Mouse (Mus musculus): ENCODE results near the gene Micall2. TPM values are rescaled to one million over a fixed set of nuclear protein-coding genes. Genes with fewer than 3 reads are reported as not detected.

The Micall2 gene
- polyA plus RNA-seq, 1 experiment from 2014 or later = 5.7 TPM

GRCm38 (mm10) chr5:139668494-139668893 lies 67.6 kb downstream of the Micall2 start:
- H3K27ac ChIP-seq (replicated peaks; ENCODE audit: low read depth, low read length) = no peak overlapping the region
- ATAC-seq (replicated peaks; ENCODE audit: insufficient number of reproducible peaks, low FRiP score, low TSS enrichment, low read depth) (no peak; the same call in 1 of the 2 replicates), DNase-seq (ENCODE audit: low spot score) (peak; percentile 77)
- peaks cover 22% of the 10 kb centered on the region for H3K27me3 ChIP-seq (ENCODE audit: control insufficient read depth, insufficient read depth, low read length)
- no peaks in the 10 kb centered on the region for H3K36me3 ChIP-seq (replicated peaks; ENCODE audit: control insufficient read depth, insufficient read depth, low read depth, low read length)
- no peaks in the 10 kb centered on the region for H3K9me3 ChIP-seq (replicated peaks; ENCODE audit: control insufficient read depth, low read length)
- H3K4me1 ChIP-seq (ENCODE audit: control insufficient read depth, insufficient read depth, low read length) = no peaks in the 10 kb centered on the region
- H3K4me2 ChIP-seq (ENCODE audit: low read depth, low read length) = peak overlapping the region; percentile 13; the same call in 1 of the 2 replicates
- WGBS = under 1% methylated on average over 24 of the region's 24 CpGs
- H3K9ac ChIP-seq (replicated peaks; ENCODE audit: low read length) = no peak overlapping the region
- H3K4me3 ChIP-seq (ENCODE audit: low read depth, low read length) = no peak overlapping the region

GRCm38 (mm10) chr5:139666496-139666895 lies 69.6 kb downstream of the Micall2 start:
- peaks cover 19% of the 10 kb centered on the region for H3K27me3 ChIP-seq (ENCODE audit: control insufficient read depth, insufficient read depth, low read length)
- no peak overlapping the region for H3K4me3 ChIP-seq (ENCODE audit: low read depth, low read length)
- DNase-seq (ENCODE audit: low spot score) (no peak), ATAC-seq (replicated peaks; ENCODE audit: insufficient number of reproducible peaks, low FRiP score, low TSS enrichment, low read depth) (no peak)
- no peak overlapping the region for H3K9ac ChIP-seq (replicated peaks; ENCODE audit: low read length)
- H3K4me2 ChIP-seq (ENCODE audit: low read depth, low read length) = no peak overlapping the region
- no peaks in the 10 kb centered on the region for H3K9me3 ChIP-seq (replicated peaks; ENCODE audit: control insufficient read depth, low read length)
- no peak overlapping the region for H3K27ac ChIP-seq (replicated peaks; ENCODE audit: low read depth, low read length)
- H3K4me1 ChIP-seq (ENCODE audit: control insufficient read depth, insufficient read depth, low read length) = no peaks in the 10 kb centered on the region
- H3K36me3 ChIP-seq (replicated peaks; ENCODE audit: control insufficient read depth, insufficient read depth, low read depth, low read length) = no peaks in the 10 kb centered on the region
- WGBS = 52% methylated on average over 2 of the region's 2 CpGs

GRCm38 (mm10) chr5:139665375-139665774 lies 70.8 kb downstream of the Micall2 start:
- ATAC-seq (replicated peaks; ENCODE audit: insufficient number of reproducible peaks, low FRiP score, low TSS enrichment, low read depth) = no peak
- peaks cover 24% of the 10 kb centered on the region for H3K27me3 ChIP-seq (ENCODE audit: control insufficient read depth, insufficient read depth, low read length)
- H3K4me2 ChIP-seq (ENCODE audit: low read depth, low read length) = no peak overlapping the region
- no peaks in the 10 kb centered on the region for H3K9me3 ChIP-seq (replicated peaks; ENCODE audit: control insufficient read depth, low read length)
- no peak overlapping the region for H3K4me3 ChIP-seq (ENCODE audit: low read depth, low read length)
- H3K9ac ChIP-seq (replicated peaks; ENCODE audit: low read length) = no peak overlapping the region
- WGBS = 53% methylated on average over 3 of the region's 3 CpGs
- DNase-seq (ENCODE audit: low spot score) = no peak
- no peaks in the 10 kb centered on the region for H3K4me1 ChIP-seq (ENCODE audit: control insufficient read depth, insufficient read depth, low read length)
- H3K36me3 ChIP-seq (replicated peaks; ENCODE audit: control insufficient read depth, insufficient read depth, low read depth, low read length) = no peaks in the 10 kb centered on the region
- H3K27ac ChIP-seq (replicated peaks; ENCODE audit: low read depth, low read length) = no peak overlapping the region; the same call in 1 of the 2 replicates

GRCm38 (mm10) chr5:139661713-139662112 lies 74.4 kb downstream of the Micall2 start:
- DNase-seq (ENCODE audit: low spot score) (no peak), ATAC-seq (replicated peaks; ENCODE audit: insufficient number of reproducible peaks, low FRiP score, low TSS enrichment, low read depth) (no peak)
- no peak overlapping the region for H3K4me3 ChIP-seq (ENCODE audit: low read depth, low read length)
- 70% methylated on average over 7 of the region's 8 CpGs for WGBS
- H3K9me3 ChIP-seq (replicated peaks; ENCODE audit: control insufficient read depth, low read length) = no peaks in the 10 kb centered on the region
- no peaks in the 10 kb centered on the region for H3K36me3 ChIP-seq (replicated peaks; ENCODE audit: control insufficient read depth, insufficient read depth, low read depth, low read length)
- H3K27ac ChIP-seq (replicated peaks; ENCODE audit: low read depth, low read length) = no peak overlapping the region
- H3K27me3 ChIP-seq (ENCODE audit: control insufficient read depth, insufficient read depth, low read length) = peaks cover 22% of the 10 kb centered on the region
- H3K4me1 ChIP-seq (ENCODE audit: control insufficient read depth, insufficient read depth, low read length) = 0 out of 2 replicates have a peak, but pooled peaks cover 3% of the 10 kb centered on the region
- H3K4me2 ChIP-seq (ENCODE audit: low read depth, low read length) = no peak overlapping the region
- no peak overlapping the region for H3K9ac ChIP-seq (replicated peaks; ENCODE audit: low read length)

- DNase-seq (ENCODE audit: low spot score) = peak; percentile 38
- 1% methylated on average over 18 of the region's 18 CpGs for WGBS
- no peak overlapping the region for H3K27ac ChIP-seq (replicated peaks; ENCODE audit: low read depth, low read length)
- no peak overlapping the region for H3K4me3 ChIP-seq (ENCODE audit: low read depth, low read length)
- ATAC-seq (replicated peaks; ENCODE audit: insufficient number of reproducible peaks, low FRiP score, low TSS enrichment, low read depth) = peak; percentile 19; the same call in 1 of the 2 replicates
- 0 out of 2 replicates have a peak, but pooled peaks cover 3% of the 10 kb centered on the region for H3K4me1 ChIP-seq (ENCODE audit: control insufficient read depth, insufficient read depth, low read length)
- H3K9ac ChIP-seq (replicated peaks; ENCODE audit: low read length) = no peak overlapping the region; the same call in 1 of the 2 replicates
- no peaks in the 10 kb centered on the region for H3K36me3 ChIP-seq (replicated peaks; ENCODE audit: control insufficient read depth, insufficient read depth, low read depth, low read length)
- no peaks in the 10 kb centered on the region for H3K9me3 ChIP-seq (replicated peaks; ENCODE audit: control insufficient read depth, low read length)
- peak overlapping the region; percentile 21; the same call in 1 of the 2 replicates for H3K4me2 ChIP-seq (ENCODE audit: low read depth, low read length)
- H3K27me3 ChIP-seq (ENCODE audit: control insufficient read depth, insufficient read depth, low read length) = peaks cover 22% of the 10 kb centered on the region
These were observed 76.8 kb downstream of the Micall2 start for GRCm38 (mm10) chr5:139659307-139659706.

- Histone ChIP-seq H3K9me3 (replicated peaks; ENCODE audit: control insufficient read depth, low read length) (no peaks in the 10 kb centered on the region), H3K4me1 (ENCODE audit: control insufficient read depth, insufficient read depth, low read length) (0 out of 2 replicates have a peak, but pooled peaks cover 3% of the 10 kb centered on the region), H3K36me3 (replicated peaks; ENCODE audit: control insufficient read depth, insufficient read depth, low read depth, low read length) (no peaks in the 10 kb centered on the region), H3K27me3 (ENCODE audit: control insufficient read depth, insufficient read depth, low read length) (peaks cover 22% of the 10 kb centered on the region), H3K9ac (replicated peaks; ENCODE audit: low read length) (no peak overlapping the region), H3K4me3 (ENCODE audit: low read depth, low read length) (no peak overlapping the region), H3K27ac (replicated peaks; ENCODE audit: low read depth, low read length) (no peak overlapping the region), H3K4me2 (ENCODE audit: low read depth, low read length) (no peak overlapping the region)
- DNase-seq (ENCODE audit: low spot score) (no peak), ATAC-seq (replicated peaks; ENCODE audit: insufficient number of reproducible peaks, low FRiP score, low TSS enrichment, low read depth) (no peak; the same call in 1 of the 2 replicates)
- WGBS = 29% methylated on average over 7 of the region's 7 CpGs
These were observed 77.3 kb downstream of the Micall2 start for GRCm38 (mm10) chr5:139658865-139659264.

GRCm38 (mm10) chr5:139657959-139658602 lies 78.1 kb downstream of the Micall2 start:
- peaks cover 22% of the 10 kb centered on the region for H3K27me3 ChIP-seq (ENCODE audit: control insufficient read depth, insufficient read depth, low read length)
- H3K9me3 ChIP-seq (replicated peaks; ENCODE audit: control insufficient read depth, low read length) = no peaks in the 10 kb centered on the region
- H3K27ac ChIP-seq (replicated peaks; ENCODE audit: low read depth, low read length) = no peak overlapping the region
- H3K4me1 ChIP-seq (ENCODE audit: control insufficient read depth, insufficient read depth, low read length) = 0 out of 2 replicates have a peak, but pooled peaks cover 3% of the 10 kb centered on the region
- no peak for ATAC-seq (replicated peaks; ENCODE audit: insufficient number of reproducible peaks, low FRiP score, low TSS enrichment, low read depth)
- no peaks in the 10 kb centered on the region for H3K36me3 ChIP-seq (replicated peaks; ENCODE audit: control insufficient read depth, insufficient read depth, low read depth, low read length)
- H3K4me2 ChIP-seq (ENCODE audit: low read depth, low read length) = no peak overlapping the region
- no peak for DNase-seq (ENCODE audit: low spot score)
- no peak overlapping the region for H3K9ac ChIP-seq (replicated peaks; ENCODE audit: low read length)
- H3K4me3 ChIP-seq (ENCODE audit: low read depth, low read length) = no peak overlapping the region
- WGBS = 62% methylated on average over 10 of the region's 10 CpGs

Measured in embryonic facial prominence, embryonic 11.5 days (tissue).